9 mouse cellular contexts compared by ENCODE assay signal in the genomic region with DNA sequence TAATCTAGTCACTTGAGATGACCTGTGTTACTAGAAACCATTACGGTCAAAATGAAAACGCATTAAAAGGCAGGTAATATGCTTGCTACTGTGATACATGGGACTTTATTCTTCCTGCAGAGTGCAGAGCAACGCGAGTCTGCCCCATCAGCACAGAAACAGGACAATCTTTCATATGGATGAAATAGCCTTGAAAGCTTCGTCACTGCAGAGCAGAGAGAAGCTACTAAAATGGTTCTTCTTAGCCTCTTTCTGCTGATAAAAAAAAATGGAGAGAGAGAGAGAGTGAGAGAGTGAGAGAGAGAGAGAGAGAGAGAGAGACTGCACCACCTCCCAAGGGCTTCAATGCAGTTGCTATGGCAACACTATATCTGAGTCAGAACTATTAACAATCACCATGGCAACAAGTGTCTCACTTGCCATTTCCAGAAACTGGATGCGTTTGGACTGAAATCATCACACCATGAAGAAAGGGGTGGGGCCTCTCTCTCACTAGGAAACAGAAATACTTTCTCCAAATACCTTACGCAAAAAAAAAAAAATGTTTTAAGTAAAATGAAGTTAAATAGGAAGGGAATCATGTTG.
DNase-seq lines count a peak whose midpoint lies in the region; ATAC-seq and TF ChIP-seq lines count a peak whose summit lies in the region.
"Had no signal": no experiment of that assay in that cellular context is flagged by ENCODE, and none has a peak within 500 bp of the region (broad histone marks: within the 10 kb centered on the region; RNA-seq: fewer than 3 reads in every experiment).

No protein-coding gene starts in this region.

- no peak for TF ChIP-seq CTCF in olfactory bulb, adult 2 months (IDR thresholded peaks at IDR 0.05; ENCODE audit: insufficient read depth, low read depth, low read length)

- DNase-seq in ZHBTc4 (ENCODE audit: low read depth, low spot score) = peak; percentile 15
- DNase-seq in layer of hippocampus, postnatal 10 days (ENCODE audit: low spot score in 2 of 2) = peak; percentile 6 to 21
- no peak for DNase-seq in thymus, adult 18-20 months
- DNase-seq in thymus, postnatal 10 days (ENCODE audit: low spot score in 2 of 2) = no peak
- no peak for DNase-seq in heart, postnatal 36 days

- no peaks in the 10 kb centered on the region for H3K36me3 ChIP-seq in forebrain, embryonic 13.5 days (ENCODE audit: poor library complexity, severe bottlenecking)
- H3K36me3 ChIP-seq in liver, embryonic 12.5 days = no peaks in the 10 kb centered on the region

- H3K27ac ChIP-seq in forebrain, embryonic 13.5 days = peak overlapping the region; percentile 89
- H3K27ac ChIP-seq in olfactory bulb, adult 2 months (ENCODE audit: insufficient read depth, low read depth, low read length) = peak overlapping the region; percentile 88
- no peak overlapping the region for H3K27ac ChIP-seq in liver, embryonic 12.5 days
- H3K27ac ChIP-seq: liver, embryonic 14.5 days had no signal

- no peaks in the 10 kb centered on the region for H3K27me3 ChIP-seq in forebrain, embryonic 13.5 days
- H3K27me3 ChIP-seq in liver, embryonic 12.5 days (replicated peaks) = no peaks in the 10 kb centered on the region

- H3K4me2 ChIP-seq in forebrain, embryonic 13.5 days = peak overlapping the region; percentile 30; the same call in 1 of the 2 replicates
- no peak overlapping the region for H3K4me2 ChIP-seq in liver, embryonic 12.5 days

- peak; percentile 86 for ATAC-seq in forebrain, embryonic 13.5 days
- ATAC-seq in liver, embryonic 12.5 days = no peak

- intact Hi-C loops in heart, postnatal 36 days (cut with DNase I) = no loop called here

- no peak overlapping the region for H3K4me3 ChIP-seq in forebrain, embryonic 13.5 days
- H3K4me3 ChIP-seq in olfactory bulb, adult 2 months (ENCODE audit: insufficient read depth, low read depth, low read length) = no peak overlapping the region
- H3K4me3 ChIP-seq in liver, embryonic 12.5 days = no peak overlapping the region

- H3K9me3 ChIP-seq in forebrain, embryonic 13.5 days (replicated peaks) = no peaks in the 10 kb centered on the region
- no peaks in the 10 kb centered on the region for H3K9me3 ChIP-seq in liver, embryonic 12.5 days (replicated peaks)

- H3K9ac ChIP-seq in forebrain, embryonic 13.5 days = no peak overlapping the region
- no peak overlapping the region for H3K9ac ChIP-seq in liver, embryonic 12.5 days
- H3K9ac ChIP-seq: liver, embryonic 14.5 days had no signal

- no peak for TF ChIP-seq POLR2A in olfactory bulb, adult 2 months (IDR thresholded peaks at IDR 0.05; ENCODE audit: insufficient read depth, low read depth, low read length)

- WGBS in forebrain, embryonic 13.5 days = 32% methylated on average over 7 of the region's 7 CpGs
- 30% methylated on average over 7 of the region's 7 CpGs for WGBS in olfactory bulb, adult 2 months
- 70% methylated on average over 7 of the region's 7 CpGs for WGBS in liver, embryonic 12.5 days (ENCODE audit: insufficient replicate concordance)

- peaks cover 31% of the 10 kb centered on the region for H3K4me1 ChIP-seq in forebrain, embryonic 13.5 days
- H3K4me1 ChIP-seq in olfactory bulb, adult 2 months (ENCODE audit: control insufficient read depth, insufficient read depth, low read length) = peaks cover 3% of the 10 kb centered on the region; the same call in 1 of the 2 replicates
- H3K4me1 ChIP-seq in liver, embryonic 12.5 days = no peaks in the 10 kb centered on the region

Comparison
In these comparisons a context has a peak if more than half of its experiments do, and no peak if none do; other contexts are left out.
1. DNase-seq: peak in ZHBTc4 (single experiment) and layer of hippocampus, postnatal 10 days (2 of 2); none in thymus, adult 18-20 months (0 of 2), thymus, postnatal 10 days (0 of 2) and heart, postnatal 36 days (0 of 2).